Mouse (Mus musculus) CD4-positive helper T cell, adult 2 months (primary cell): ENCODE data around the gene Zdhhc7.

Source experiments
- DNase-seq: peaks from one replicate; pipeline ENCODE4 v3.0.0-alpha.2; 2012; ENCODE audit warnings: low read depth, missing footprints, low spot score

Gene Zdhhc7

DNA sequence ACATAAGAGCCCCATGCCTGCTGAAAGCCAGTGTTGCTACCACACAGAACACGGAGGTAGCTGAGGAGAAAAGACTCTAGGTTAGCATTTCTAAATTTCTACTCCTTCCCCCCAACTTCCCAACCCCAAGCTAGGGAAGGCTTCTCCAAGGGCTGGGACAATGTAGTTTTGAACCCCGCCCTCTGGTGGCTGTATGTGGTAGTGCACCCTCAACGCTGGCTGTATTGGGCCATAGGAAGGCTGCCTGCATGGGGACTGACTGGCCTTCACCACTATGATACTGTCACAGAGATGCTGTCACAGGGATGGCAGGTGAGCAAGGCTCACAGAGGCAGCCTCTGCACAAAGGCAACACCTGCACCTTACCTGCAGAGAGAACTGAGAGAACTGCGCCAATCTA lies 29.6 kb downstream of the Zdhhc7 start:
- DNase-seq = peak; percentile 63

DNA sequence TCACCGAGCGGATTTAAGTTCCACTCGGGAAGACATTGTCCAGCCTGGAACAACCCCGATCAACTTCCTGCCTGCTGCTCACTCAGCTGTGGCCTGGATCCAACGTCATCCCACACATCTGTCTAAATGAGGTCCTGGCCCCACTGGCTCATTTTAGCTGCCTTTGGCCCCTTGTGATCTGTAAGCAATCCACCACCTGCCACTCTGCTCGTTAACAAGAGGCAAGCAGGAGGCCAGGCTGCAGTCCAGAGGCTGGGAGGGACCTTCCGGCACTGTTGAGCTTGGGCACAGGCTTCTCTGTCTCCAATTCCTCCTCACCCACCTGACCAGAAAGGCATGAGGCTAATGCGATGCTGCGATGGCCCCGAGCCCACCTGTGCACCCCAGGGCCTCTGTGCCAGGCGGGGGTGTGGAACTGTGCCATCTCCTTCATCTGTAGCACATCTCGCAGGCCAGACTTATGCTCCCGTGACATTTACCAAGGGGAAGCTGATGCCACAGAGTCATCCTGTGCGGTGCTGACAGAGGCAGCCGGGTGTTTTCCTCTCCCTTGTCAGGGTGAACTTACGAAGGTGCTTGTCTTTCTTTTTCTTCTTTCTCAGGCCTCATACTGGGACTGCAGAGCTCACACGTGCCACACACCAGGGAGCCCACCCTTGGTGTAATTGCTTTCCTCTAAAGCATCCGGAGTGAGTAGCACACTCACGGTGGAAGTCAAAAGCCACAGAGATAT lies 33.2 kb downstream of the Zdhhc7 start:
- peak; percentile 14 for DNase-seq

GRCm38 (mm10) chr8:120066226-120066625 lies 35.1 kb downstream of the Zdhhc7 start:
- DNase-seq = no peak

DNA sequence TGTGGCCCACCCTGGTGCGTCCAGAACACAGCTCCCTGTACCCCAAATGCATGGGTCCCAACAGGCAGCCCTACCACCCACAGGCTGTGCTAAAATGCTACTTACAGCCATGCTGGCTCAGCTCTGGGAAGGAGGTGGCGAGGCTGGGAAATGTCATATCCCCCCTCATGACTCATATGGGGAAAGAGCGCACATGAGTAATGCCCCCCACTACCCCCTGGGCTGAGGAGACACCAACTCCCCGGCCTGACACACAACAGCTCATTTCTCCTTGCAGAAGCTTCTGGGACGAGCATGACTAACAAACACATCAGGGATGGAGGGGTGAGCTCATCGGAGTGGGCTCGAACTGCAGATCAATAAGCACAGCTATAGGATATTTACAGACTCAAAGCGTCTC lies 35.7 kb downstream of the Zdhhc7 start:
- DNase-seq = no peak

DNA sequence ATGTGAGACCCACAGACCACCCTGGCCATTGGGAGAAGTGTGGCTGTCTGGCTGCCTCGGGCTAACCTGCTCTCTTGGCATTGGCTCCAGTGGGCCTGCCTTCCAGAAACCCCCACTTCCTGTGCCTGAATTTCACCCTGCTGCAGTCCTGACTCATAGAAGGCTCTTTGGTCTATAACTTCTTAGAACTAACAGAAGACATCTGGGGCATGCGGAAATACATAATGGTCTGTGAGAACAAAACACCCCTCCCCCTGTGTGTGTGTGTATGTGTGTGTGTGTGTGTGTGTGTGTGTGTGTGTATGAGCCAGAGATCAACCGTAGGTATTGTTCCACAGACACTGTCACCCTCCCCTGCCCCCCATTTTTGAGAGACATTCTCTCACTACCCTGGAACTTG lies 38.0 kb downstream of the Zdhhc7 start:
- DNase-seq = peak; percentile 47

DNA sequence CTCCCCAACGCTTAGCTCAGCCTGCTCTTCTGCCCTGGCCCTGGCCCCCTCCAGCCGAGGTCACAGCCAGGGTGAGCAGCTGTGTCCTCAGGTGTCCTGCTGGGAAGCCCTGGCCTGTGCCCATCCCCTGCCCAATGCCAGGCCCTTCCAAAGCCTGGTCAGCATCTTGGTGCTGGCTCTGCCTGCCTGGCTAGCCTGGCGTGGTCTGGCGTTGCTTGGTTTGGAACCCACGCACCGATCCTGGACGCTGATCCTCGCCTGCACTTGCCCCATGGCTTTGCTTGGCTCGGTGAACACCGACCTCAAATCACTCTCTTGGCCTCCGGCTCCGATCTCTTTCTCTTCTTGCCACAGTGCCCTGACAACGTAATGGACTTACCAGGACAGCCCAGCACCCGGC lies 38.5 kb downstream of the Zdhhc7 start:
- no peak for DNase-seq

DNA sequence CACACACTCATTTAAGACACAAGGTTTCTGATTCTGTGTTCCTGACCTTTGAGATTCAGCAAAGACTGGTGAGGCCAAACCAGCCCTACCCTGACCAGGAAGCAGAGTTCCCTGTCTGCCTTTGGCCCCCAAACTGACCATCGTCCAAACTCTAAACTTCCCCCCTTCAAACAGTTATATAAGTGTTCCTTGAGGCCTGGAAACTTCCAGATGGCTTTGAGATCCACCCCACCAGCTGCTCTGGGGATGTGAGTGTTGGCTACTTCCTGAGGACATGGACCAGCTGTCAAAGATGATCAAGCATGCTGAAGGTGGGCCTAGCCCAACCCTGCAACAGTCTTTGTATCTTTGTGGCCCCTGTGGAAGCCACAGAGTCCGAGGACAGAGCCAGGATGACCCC lies 44.2 kb downstream of the Zdhhc7 start:
- DNase-seq = no peak

- DNase-seq = no peak
These were observed 46.4 kb downstream of the Zdhhc7 start for GRCm38 (mm10) chr8:120054833-120055232.

- no peak for DNase-seq
These were observed 49.0 kb downstream of the Zdhhc7 start for GRCm38 (mm10) chr8:120052318-120052717.

GRCm38 (mm10) chr8:120051908-120052307 lies 49.4 kb downstream of the Zdhhc7 start:
- no peak for DNase-seq

DNA sequence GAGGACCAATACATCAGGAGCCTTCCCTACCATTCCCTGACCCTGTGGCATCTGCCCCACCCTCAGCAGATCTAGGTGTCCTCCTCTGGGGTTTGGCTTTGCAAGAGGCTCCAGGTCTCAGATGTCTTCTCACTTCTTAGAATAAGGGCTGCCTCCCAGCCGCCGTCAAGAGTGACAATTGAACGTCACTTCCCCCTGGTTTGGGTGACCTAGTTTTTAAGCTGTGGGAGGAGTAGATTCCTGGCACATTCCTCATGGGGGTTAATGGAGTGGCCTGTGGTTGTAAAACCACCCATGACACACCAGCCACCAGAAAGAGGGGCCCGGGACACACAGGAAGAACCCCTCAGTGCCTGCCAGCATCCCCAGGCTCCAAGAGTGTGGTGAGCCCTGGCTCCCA lies 50.3 kb downstream of the Zdhhc7 start:
- DNase-seq = peak; percentile 42

DNA sequence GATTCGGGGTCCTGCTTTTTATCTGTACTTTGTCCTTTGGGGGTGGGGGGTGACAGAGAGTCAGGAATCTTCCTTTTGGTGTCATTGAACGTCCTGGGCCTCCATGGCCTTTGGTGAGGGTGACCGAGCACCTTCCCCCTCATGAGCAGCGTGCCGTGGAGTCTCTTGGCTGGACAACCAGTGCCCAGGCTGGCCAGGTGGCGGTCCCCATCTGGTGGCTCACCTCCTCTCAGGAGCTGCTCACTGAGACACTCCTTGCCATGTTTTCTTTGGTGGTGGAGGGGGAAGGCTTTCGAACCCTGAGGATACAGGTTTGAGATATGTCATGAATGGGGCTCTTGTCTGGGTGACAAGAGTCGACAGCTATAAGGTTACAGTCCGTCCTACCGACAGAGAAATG lies 50.9 kb downstream of the Zdhhc7 start:
- no peak for DNase-seq

GRCm38 (mm10) chr8:120049949-120050348 lies 51.3 kb downstream of the Zdhhc7 start:
- peak; percentile 47 for DNase-seq

DNA sequence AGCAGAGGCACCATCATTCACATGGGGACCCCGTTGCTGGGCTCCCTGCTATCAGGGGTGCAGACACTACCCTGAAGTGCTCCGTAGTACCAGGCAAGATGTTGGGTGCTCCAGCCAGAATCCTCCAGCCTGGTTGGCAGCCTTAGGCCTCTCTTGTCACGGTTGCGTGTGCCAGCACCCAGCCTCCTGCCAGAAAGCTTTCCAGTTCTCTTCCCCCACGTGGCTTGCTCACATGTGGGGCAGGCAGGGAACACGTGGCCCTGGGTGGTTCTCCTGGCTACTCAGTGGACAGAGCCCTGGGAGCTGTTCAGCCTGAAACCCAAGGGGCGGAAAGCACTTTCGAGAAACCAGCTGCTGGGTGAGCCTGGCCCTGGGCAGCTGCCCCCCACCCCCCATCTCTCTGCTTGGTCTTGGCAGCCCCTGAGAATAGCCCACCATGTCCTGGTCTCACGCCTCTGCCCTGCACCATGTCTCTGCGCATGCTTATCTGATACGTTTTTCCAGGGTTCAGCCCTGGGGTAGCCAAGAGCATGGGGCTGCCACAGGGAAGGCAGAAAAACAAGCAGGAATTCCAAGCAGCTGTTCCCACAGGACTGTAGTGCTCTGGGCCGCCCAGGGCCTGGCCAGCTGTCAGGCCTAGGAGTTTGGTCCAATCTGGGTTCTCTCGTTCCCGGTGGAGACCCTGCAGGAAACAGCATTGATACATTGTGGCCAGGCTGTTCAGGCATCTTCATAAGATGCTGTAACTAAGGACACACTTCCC lies 54.8 kb downstream of the Zdhhc7 start:
- DNase-seq = no peak

- DNase-seq = no peak
These were observed 55.8 kb downstream of the Zdhhc7 start for GRCm38 (mm10) chr8:120045471-120045870.

- DNase-seq = no peak
These were observed 56.4 kb downstream of the Zdhhc7 start for GRCm38 (mm10) chr8:120044907-120045306.

GRCm38 (mm10) chr8:120042542-120043312 lies 58.6 kb downstream of the Zdhhc7 start:
- DNase-seq = no peak

GRCm38 (mm10) chr8:120040861-120041260 lies 60.4 kb downstream of the Zdhhc7 start:
- DNase-seq = no peak

GRCm38 (mm10) chr8:120039313-120039919 lies 61.9 kb downstream of the Zdhhc7 start:
- no peak for DNase-seq

DNA sequence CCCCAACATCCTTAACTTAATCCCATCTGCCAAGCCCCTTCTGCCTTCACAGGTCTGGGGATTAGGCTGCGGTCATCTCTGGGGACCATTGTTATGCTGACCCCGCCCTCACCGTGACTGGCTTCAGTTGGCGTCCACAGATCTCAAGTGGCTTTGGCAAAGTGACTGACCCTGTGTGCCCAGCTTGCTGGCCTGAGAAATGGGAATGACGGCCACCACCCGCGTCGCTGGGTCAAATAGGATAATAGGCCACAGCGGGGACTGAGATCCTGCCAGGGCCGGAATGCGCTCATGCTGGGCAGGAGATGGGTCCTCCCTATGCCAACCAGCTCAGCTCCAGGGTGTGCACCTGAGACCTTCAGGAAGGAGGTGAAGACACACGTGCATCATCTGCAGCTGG lies 62.5 kb downstream of the Zdhhc7 start:
- DNase-seq = no peak

DNA sequence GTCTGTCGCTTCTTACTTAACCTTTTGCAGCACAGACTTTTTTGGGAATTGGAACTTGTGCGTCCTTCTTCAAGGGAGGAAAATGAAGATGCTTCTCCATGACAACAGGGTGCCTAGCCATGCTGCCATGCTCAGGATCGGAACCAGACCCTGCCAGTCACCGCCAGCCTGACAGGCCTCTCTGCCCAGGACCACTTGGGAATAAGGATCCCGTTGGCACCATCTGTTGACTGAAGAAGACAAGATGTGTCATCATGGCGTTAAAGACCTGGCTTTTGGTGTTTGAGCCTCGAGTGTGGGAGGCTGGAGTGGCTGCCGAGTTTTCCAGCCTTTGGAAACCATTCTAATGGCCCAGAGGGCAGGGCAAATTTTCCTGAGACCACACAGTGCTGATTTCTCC lies 63.7 kb downstream of the Zdhhc7 start:
- DNase-seq = no peak

GRCm38 (mm10) chr8:120037199-120037598 lies 64.1 kb downstream of the Zdhhc7 start:
- no peak for DNase-seq
